Mouse (Mus musculus) lung, postnatal 0 days (tissue): Measurements from ENCODE around the gene Tchp.

Experiments
- CTCF ChIP-seq: IDR thresholded peaks from 2 replicates; pipeline ENCODE4 v1.5.1; 2016; ENCODE audit warnings: antibody characterized with exemption, mild to moderate bottlenecking
- EP300 ChIP-seq: IDR thresholded peaks from 2 replicates; pipeline ENCODE4 v1.6.1; 2016; ENCODE audit warnings: antibody characterized with exemption, mild to moderate bottlenecking, control low read depth

DNA sequence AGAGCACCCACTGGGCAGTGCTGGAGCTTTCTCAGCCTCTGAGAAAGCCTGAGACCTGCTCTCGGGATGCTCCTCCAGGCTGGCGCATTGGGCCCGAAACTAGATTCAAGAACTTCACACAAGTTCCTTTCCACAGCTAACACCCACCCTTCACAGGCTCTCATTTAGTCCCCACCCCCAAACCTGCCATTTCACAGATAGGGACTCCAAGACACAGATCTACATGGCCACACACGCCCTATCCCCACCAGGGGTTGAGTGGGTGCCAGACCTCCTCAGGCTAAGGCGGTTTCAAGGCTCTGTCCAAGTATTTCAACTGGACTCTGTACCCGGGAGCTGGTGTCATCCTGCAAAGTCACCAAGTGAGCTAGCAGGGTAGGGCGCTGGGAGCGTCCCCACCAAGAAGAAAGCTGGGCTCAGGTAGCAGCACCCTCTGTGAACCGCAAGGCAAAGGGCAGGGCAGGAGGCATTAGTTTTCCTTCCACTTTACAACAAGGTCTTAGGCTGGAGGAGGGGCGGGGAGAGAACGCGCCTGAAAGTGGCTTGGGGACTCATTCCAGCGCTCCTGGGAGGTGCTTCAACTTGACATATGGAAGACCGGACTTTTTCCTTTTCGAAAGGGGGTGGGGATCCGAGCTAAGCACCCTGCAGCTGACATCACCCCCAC, 17.7 kb upstream of the Tchp start:
- TF ChIP-seq EP300: no peak
- TF ChIP-seq CTCF: no peak
